In genomic region chr11:13771065-13771464, GRCm38 (mm10) we compare ENCODE assay signal across 24 mouse cellular contexts.
"Had no signal": no experiment of that assay in that cellular context is flagged by ENCODE, and none has a peak within 500 bp of the region (broad histone marks: within the 10 kb centered on the region; RNA-seq: fewer than 3 reads in every experiment).

No protein-coding gene starts in this region.

- H3K9me3 ChIP-seq: limb, embryonic 12.5 days; liver, embryonic 12.5 days; liver, embryonic 15.5 days; lung, embryonic 15.5 days; megakaryocyte, embryonic 14.5 days; neural tube, embryonic 13.5 days; stomach, embryonic 15.5 days had no signal

- H3K27ac ChIP-seq: kidney, postnatal 0 days; layer of hippocampus, adult 2 months; left cerebral cortex, adult 2 months; limb, embryonic 12.5 days; liver, embryonic 12.5 days; liver, embryonic 15.5 days; lung, embryonic 15.5 days; neural tube, embryonic 13.5 days; stomach, embryonic 15.5 days had no signal

- H3K4me2 ChIP-seq: limb, embryonic 12.5 days; liver, embryonic 12.5 days; liver, embryonic 15.5 days; lung, embryonic 15.5 days; neural tube, embryonic 13.5 days; stomach, embryonic 15.5 days had no signal

- H3K4me1 ChIP-seq: limb, embryonic 12.5 days; liver, embryonic 12.5 days; liver, embryonic 15.5 days; lung, embryonic 15.5 days; megakaryocyte, embryonic 14.5 days; neural tube, embryonic 13.5 days; stomach, embryonic 15.5 days had no signal

- ATAC-seq: intestine, postnatal 0 days; liver, embryonic 12.5 days had no signal

- H3K9ac ChIP-seq: limb, embryonic 12.5 days; liver, embryonic 12.5 days; liver, embryonic 15.5 days; lung, embryonic 15.5 days; neural tube, embryonic 13.5 days; stomach, embryonic 15.5 days had no signal

- H3K4me3 ChIP-seq: layer of hippocampus, adult 2 months; left cerebral cortex, adult 2 months; limb, embryonic 12.5 days; liver, embryonic 12.5 days; liver, embryonic 15.5 days; lung, embryonic 15.5 days; megakaryocyte, embryonic 14.5 days; myocyte; neural tube, embryonic 13.5 days; stomach, embryonic 15.5 days had no signal

- DNase-seq: kidney, adult 2 months; kidney, postnatal 25 days; layer of hippocampus, adult 9-11 months; layer of hippocampus, postnatal 36 days; liver; lung, adult 18-20 months; lung, postnatal 10 days; lung, postnatal 36 days; retina, postnatal 1 day; right cerebral cortex, postnatal 25 days; spleen, adult 18-20 months; thymus, postnatal 25 days had no signal

- H3K36me3 ChIP-seq: limb, embryonic 12.5 days; liver, embryonic 12.5 days; liver, embryonic 15.5 days; lung, embryonic 15.5 days; neural tube, embryonic 13.5 days; stomach, embryonic 15.5 days had no signal

- H3K27me3 ChIP-seq: limb, embryonic 12.5 days; liver, embryonic 12.5 days; liver, embryonic 15.5 days; lung, embryonic 15.5 days; megakaryocyte, embryonic 14.5 days; neural tube, embryonic 13.5 days; stomach, embryonic 15.5 days had no signal
